In genomic region chr5:122372192-122372769, GRCm38 (mm10) we compare ENCODE assay signal across 8 mouse cellular contexts. TPM values are rescaled to one million over a fixed set of nuclear protein-coding genes. Genes with fewer than 3 reads are reported as not detected.
DNase-seq lines count a peak whose midpoint lies in the region; ATAC-seq and TF ChIP-seq lines count a peak whose summit lies in the region.

Gene Fam216a (minus strand): TSS chr5:122372364.

- peaks cover 27% of the 10 kb centered on the region for H3K79me2 ChIP-seq in MEL (ENCODE audit: control insufficient read depth, insufficient read depth, low read length, poor library complexity)

- H3K9me3 ChIP-seq in MEL (replicated peaks; ENCODE audit: insufficient read depth, low read length): no peaks in the 10 kb centered on the region
- no peaks in the 10 kb centered on the region for H3K9me3 ChIP-seq in forebrain, postnatal 0 days (ENCODE audit: low read length)
- no peaks in the 10 kb centered on the region for H3K9me3 ChIP-seq in lung, embryonic 15.5 days

- H3K4me1 ChIP-seq in MEL (ENCODE audit: control insufficient read depth in 1 of 2, insufficient read depth in 2 of 2, low read length in 2 of 2): peaks cover 0 to 3% of the 10 kb centered on the region in 2 experiments; a peak in 1 of 4 replicates
- peaks cover 6% of the 10 kb centered on the region for H3K4me1 ChIP-seq in cerebellum, adult 2 months (ENCODE audit: control insufficient read depth, insufficient read depth, low read length)
- peaks cover 7% of the 10 kb centered on the region; the same call in 1 of the 2 replicates for H3K4me1 ChIP-seq in forebrain, postnatal 0 days (ENCODE audit: insufficient read depth)
- peaks cover 19% of the 10 kb centered on the region for H3K4me1 ChIP-seq in lung, embryonic 15.5 days

- TF ChIP-seq POLR2A in MEL (IDR thresholded peaks at IDR 0.05; ENCODE audit: control insufficient read depth in 1 of 2, insufficient read depth in 1 of 2, low read depth in 1 of 2, low read length in 2 of 2, poor library complexity in 1 of 2): peak; percentile 80 to 86
- peak; percentile 76; the same call in 1 of the 2 replicates for TF ChIP-seq POLR2A in cerebellum, adult 2 months (IDR thresholded peaks at IDR 0.05; ENCODE audit: borderline replicate concordance, insufficient read depth, low read length)

- peak within 1 kb of the TSS; percentile 91 for H3K27ac ChIP-seq in MEL (ENCODE audit: control insufficient read depth, low read depth, low read length)
- H3K27ac ChIP-seq in cerebellum, adult 2 months (ENCODE audit: insufficient read depth, low read length): peak within 1 kb of the TSS; percentile 48
- peak within 1 kb of the TSS; percentile 96 for H3K27ac ChIP-seq in forebrain, postnatal 0 days (ENCODE audit: low read depth, low read length)
- peak within 1 kb of the TSS; percentile 91 for H3K27ac ChIP-seq in lung, embryonic 15.5 days

- WGBS in cerebellum, adult 2 months: under 1% methylated on average over 53 of the region's 53 CpGs
- under 1% methylated on average over 53 of the region's 53 CpGs for WGBS in forebrain, postnatal 0 days
- WGBS in lung, embryonic 15.5 days: under 1% methylated on average over 53 of the region's 53 CpGs

- ATAC-seq in forebrain, postnatal 0 days: peak; percentile 97
- ATAC-seq in lung, embryonic 15.5 days (ENCODE audit: borderline replicate concordance, extremely low read depth, low FRiP score, low TSS enrichment): peak; percentile 92

- H3K4me2 ChIP-seq in forebrain, postnatal 0 days (ENCODE audit: low read depth): peak within 1 kb of the TSS; percentile 72
- peak within 1 kb of the TSS; percentile 80 for H3K4me2 ChIP-seq in lung, embryonic 15.5 days

- H3K36me3 ChIP-seq in MEL (ENCODE audit: control insufficient read depth in 1 of 2, insufficient read depth in 2 of 2, low read length in 2 of 2): peaks cover 8 to 11% of the 10 kb centered on the region in 2 experiments
- H3K36me3 ChIP-seq in forebrain, postnatal 0 days (ENCODE audit: insufficient read depth): peaks cover 34% of the 10 kb centered on the region
- peaks cover 22% of the 10 kb centered on the region for H3K36me3 ChIP-seq in lung, embryonic 15.5 days

- H3K4me3 ChIP-seq in MEL (ENCODE audit: control insufficient read depth in 1 of 2, insufficient read depth in 1 of 2, low read depth in 2 of 2, low read length in 2 of 2): peak within 1 kb of the TSS; percentile 81 to 95
- H3K4me3 ChIP-seq in cerebellum, adult 2 months (replicated peaks; ENCODE audit: insufficient read depth, low read depth, low read length): peak within 1 kb of the TSS; percentile 70
- peak within 1 kb of the TSS; percentile 82 for H3K4me3 ChIP-seq in forebrain, postnatal 0 days (ENCODE audit: low read depth, low read length)
- H3K4me3 ChIP-seq in lung, embryonic 15.5 days: peak within 1 kb of the TSS; percentile 79

- DNase-seq in MEL (ENCODE audit: low read depth, low spot score): peak; percentile 100
- DNase-seq in cerebellum, adult 2 months: peak; percentile 99 to 100
- DNase-seq in forebrain, postnatal 0 days: peak; percentile 100
- peak; percentile 99 for DNase-seq in heart, postnatal 4 days
- DNase-seq in layer of hippocampus, adult 8-10 months (ENCODE audit: low spot score in 2 of 2): peak; percentile 99
- peak; percentile 98 for DNase-seq in ovary, adult 18-20 months (ENCODE audit: low spot score)
- DNase-seq in thymus, postnatal 0 days (ENCODE audit: low spot score): peak; percentile 100

- H3K9ac ChIP-seq in MEL (ENCODE audit: control insufficient read depth, low read depth, low read length, poor library complexity, severe bottlenecking): peak within 1 kb of the TSS; percentile 96
- peak within 1 kb of the TSS; percentile 87 for H3K9ac ChIP-seq in forebrain, postnatal 0 days
- H3K9ac ChIP-seq in lung, embryonic 15.5 days: peak within 1 kb of the TSS; percentile 76

- no peak for TF ChIP-seq CTCF in MEL (IDR thresholded peaks at IDR 0.05 in 2 of 3, conservative IDR thresholded peaks at IDR 0.05 in 1 of 3; ENCODE audit: control insufficient read depth in 1 of 3, insufficient read depth in 1 of 3, low read depth in 2 of 3, low read length in 3 of 3, poor library complexity in 1 of 3, severe bottlenecking in 1 of 3)
- TF ChIP-seq CTCF in cerebellum, adult 2 months (IDR thresholded peaks at IDR 0.05; ENCODE audit: borderline replicate concordance, insufficient read depth, low read depth, low read length): no peak
- TF ChIP-seq CTCF in forebrain, postnatal 0 days (IDR thresholded peaks at IDR 0.05; ENCODE audit: low read depth): no peak

- TF ChIP-seq RAD21 in MEL (IDR thresholded peaks at IDR 0.05; ENCODE audit: low read depth, low read length): no peak

- H3K27me3 ChIP-seq in MEL (ENCODE audit: control insufficient read depth in 1 of 2, insufficient read depth in 2 of 2, low read length in 2 of 2): no peaks in the 10 kb centered on the region
- H3K27me3 ChIP-seq in cerebellum, adult 2 months (ENCODE audit: control insufficient read depth, insufficient read depth, low read length): no peaks in the 10 kb centered on the region
- H3K27me3 ChIP-seq in forebrain, postnatal 0 days (ENCODE audit: insufficient read depth, low read length): no peaks in the 10 kb centered on the region
- no peaks in the 10 kb centered on the region for H3K27me3 ChIP-seq in lung, embryonic 15.5 days

- peak in 1 of 2 experiments; percentile 60; a peak in 1 of 4 replicates for TF ChIP-seq EP300 in MEL (IDR thresholded peaks at IDR 0.05; ENCODE audit: low read depth in 1 of 2, low read length in 2 of 2)

TF ChIP-seq in MEL, 35 proteins besides CTCF, POLR2A, EP300 and RAD21 (continues in another document):
- peak; percentile 95 for TF ChIP-seq HCFC1 (IDR thresholded peaks at IDR 0.05; ENCODE audit: low read depth, low read length)
- peak; percentile 88 for TF ChIP-seq ELF1 (IDR thresholded peaks at IDR 0.05; ENCODE audit: low read depth, low read length)
- peak; percentile 90; the same call in 1 of the 2 replicates for TF ChIP-seq ZMIZ1 (IDR thresholded peaks at IDR 0.05; ENCODE audit: low read depth, low read length)
- peak; percentile 96 for TF ChIP-seq MYC (IDR thresholded peaks at IDR 0.05; ENCODE audit: low read depth, low read length)
- TF ChIP-seq MYB (IDR thresholded peaks at IDR 0.05; ENCODE audit: low read depth, low read length): peak; percentile 85
- no peak for TF ChIP-seq GABPA (IDR thresholded peaks at IDR 0.05; ENCODE audit: low read depth, low read length)
- peak; percentile 95 for TF ChIP-seq BHLHE40 (IDR thresholded peaks at IDR 0.05; ENCODE audit: borderline replicate concordance, low read depth, low read length)
- TF ChIP-seq ZNF384 (IDR thresholded peaks at IDR 0.05; ENCODE audit: low read depth, low read length): peak; percentile 81
- TF ChIP-seq MEF2A (IDR thresholded peaks at IDR 0.05; ENCODE audit: extremely low read depth, insufficient replicate concordance, low read depth, low read length, poor library complexity, severe bottlenecking): no peak
- no peak for TF ChIP-seq USF2 (IDR thresholded peaks at IDR 0.05; ENCODE audit: borderline replicate concordance in 1 of 2, insufficient read depth in 1 of 2, low read depth in 1 of 2, low read length in 2 of 2)
- TF ChIP-seq MAZ (IDR thresholded peaks at IDR 0.05; ENCODE audit: low read depth, low read length): peak; percentile 44; the same call in 1 of the 2 replicates
- TF ChIP-seq ZC3H11A (IDR thresholded peaks at IDR 0.05; ENCODE audit: low read depth, low read length): no peak
- peak; percentile 86 for TF ChIP-seq NELFE (IDR thresholded peaks at IDR 0.05; ENCODE audit: low read depth, low read length)
- peak; percentile 73 for TF ChIP-seq TBP (IDR thresholded peaks at IDR 0.05; ENCODE audit: low read depth, low read length)
- no peak for TF ChIP-seq JUND (IDR thresholded peaks at IDR 0.05; ENCODE audit: low read depth, low read length)
- TF ChIP-seq SMC3 (IDR thresholded peaks at IDR 0.05; ENCODE audit: low read depth, low read length): no peak
- peak; percentile 31; the same call in 1 of the 2 replicates for TF ChIP-seq E2F4 (IDR thresholded peaks at IDR 0.05; ENCODE audit: borderline replicate concordance, low read depth, low read length)
- peak; percentile 96 for TF ChIP-seq MXI1 (IDR thresholded peaks at IDR 0.05; ENCODE audit: low read depth, low read length)
- TF ChIP-seq USF1 (IDR thresholded peaks at IDR 0.05; ENCODE audit: low read depth, low read length): peak; percentile 67; the same call in 1 of the 2 replicates
- TF ChIP-seq CHD1 (IDR thresholded peaks at IDR 0.05; ENCODE audit: low read depth, low read length): no peak
- TF ChIP-seq NRF1 (IDR thresholded peaks at IDR 0.05; ENCODE audit: insufficient read depth, low read depth, low read length, poor library complexity, severe bottlenecking): peak; percentile 88
- TF ChIP-seq MAFK (IDR thresholded peaks at IDR 0.05; ENCODE audit: borderline replicate concordance, low read depth, low read length): no peak
- TF ChIP-seq SIN3A (IDR thresholded peaks at IDR 0.05; ENCODE audit: low read length): peak; percentile 99
- TF ChIP-seq ETS1 (IDR thresholded peaks at IDR 0.05; ENCODE audit: low read depth, low read length): peak; percentile 78
- TF ChIP-seq CHD2 (IDR thresholded peaks at IDR 0.05; ENCODE audit: low read length): peak; percentile 68; the same call in 1 of the 2 replicates
- TF ChIP-seq MAX (IDR thresholded peaks at IDR 0.05; ENCODE audit: low read length): peak; percentile 92
- TF ChIP-seq UBTF (IDR thresholded peaks at IDR 0.05; ENCODE audit: borderline replicate concordance, insufficient read depth, low read depth, low read length): no peak
- TF ChIP-seq TAL1 (IDR thresholded peaks at IDR 0.05; ENCODE audit: low read length): no peak
- TF ChIP-seq ZKSCAN1 (IDR thresholded peaks at IDR 0.05; ENCODE audit: low read depth, low read length): no peak
- TF ChIP-seq RCOR1 (IDR thresholded peaks at IDR 0.05; ENCODE audit: low read depth, low read length): no peak
- peak; percentile 76 for TF ChIP-seq KAT2A (conservative IDR thresholded peaks at IDR 0.05; ENCODE audit: low read depth, low read length)

RNA-seq across cellular contexts. Expression of gene Fam216a, which starts in this region (rescaled TPM):
- total RNA-seq in MEL (2012; rRNA removed): 68.9 and 73.8 TPM in 2 replicates
- polyA plus RNA-seq in MEL (2012; ENCODE audit: insufficient read depth in 1 of 2, insufficient read length in 2 of 2, low read depth in 1 of 2, low replicate concordance in 2 of 2, missing spikeins in 1 of 2): 100 to 1,000 TPM in 1 of 2 experiments, not detected in 1; 100 TPM
- 94.8 and 98.5 TPM in 2 replicates for polyA plus RNA-seq in cerebellum, adult 2 months (2012; rRNA removed)
- total RNA-seq in forebrain, postnatal 0 days (2014; rRNA removed): 136 and 141 TPM in 2 replicates
- 147 and 150 TPM in 2 replicates for polyA plus RNA-seq in forebrain, postnatal 0 days (2015; fragmentation: Nextera tagmentation; extraction: Ambion mirVana)
- 10 to 100 TPM; 21.9 to 24.1 TPM for total RNA-seq in heart, postnatal 4 days (2021)
- total RNA-seq in layer of hippocampus, adult 8-10 months (2022): 10 to 100 TPM; 70.9 to 74.0 (median 72.8) TPM
- 72.4 and 74.9 TPM in 2 replicates for polyA plus RNA-seq in lung, embryonic 15.5 days (2015; fragmentation: Nextera tagmentation; extraction: Ambion mirVana)
- 91.0 and 92.1 TPM in 2 replicates for polyA plus RNA-seq in thymus, postnatal 0 days (2015; fragmentation: Nextera tagmentation; extraction: Ambion mirVana)

Comparison
In these comparisons a context has a peak if more than half of its experiments do, and no peak if none do; other contexts are left out.
1. Peak in every context shown above with its lines: DNase-seq, ATAC-seq, H3K4me3 ChIP-seq and H3K27ac ChIP-seq.